8 mouse cellular contexts compared by ENCODE assay signal in genomic region chr2:109678090-109678409, GRCm38 (mm10). TPM values are rescaled to one million over a fixed set of nuclear protein-coding genes. Genes with fewer than 3 reads are reported as not detected.
A peak's percentile ranks its signal among the peaks of the same experiment; 100 is the strongest.
DNase-seq lines count a peak whose midpoint lies in the region; ATAC-seq lines count a peak whose summit lies in the region.

No protein-coding gene starts in this region.

- H3K4me3 ChIP-seq in lung, embryonic 15.5 days: peak overlapping the region; percentile 34
- H3K4me3 ChIP-seq in stomach, embryonic 16.5 days (replicated peaks; ENCODE audit: low read length): peak overlapping the region; percentile 46

- no peak overlapping the region for H3K27ac ChIP-seq in lung, embryonic 15.5 days
- no peak overlapping the region for H3K27ac ChIP-seq in stomach, embryonic 16.5 days (ENCODE audit: low read length)

- H3K4me2 ChIP-seq in lung, embryonic 15.5 days: peak overlapping the region; percentile 61
- peak overlapping the region; percentile 62 for H3K4me2 ChIP-seq in stomach, embryonic 16.5 days (ENCODE audit: low read depth, low read length)

- peak; percentile 60; the same call in 1 of the 2 replicates for ATAC-seq in lung, embryonic 15.5 days (ENCODE audit: borderline replicate concordance, extremely low read depth, low FRiP score, low TSS enrichment)
- peak; percentile 84; the same call in 1 of the 2 replicates for ATAC-seq in stomach, embryonic 16.5 days (ENCODE audit: insufficient read depth, low FRiP score)

- peaks cover 17% of the 10 kb centered on the region for H3K4me1 ChIP-seq in lung, embryonic 15.5 days
- H3K4me1 ChIP-seq in stomach, embryonic 16.5 days (ENCODE audit: control insufficient read depth, insufficient read depth, low read length): peaks cover 24% of the 10 kb centered on the region

- WGBS in lung, embryonic 15.5 days: under 1% methylated on average over 18 of the region's 18 CpGs
- WGBS in stomach, embryonic 16.5 days: under 1% methylated on average over 18 of the region's 18 CpGs

- no peak for DNase-seq in lung, postnatal 25 days (ENCODE audit: low spot score)
- DNase-seq in cerebellum, postnatal 36 days: peak; percentile 85 to 87
- peak; percentile 83 to 92 for DNase-seq in frontal cortex, postnatal 36 days (ENCODE audit: low spot score in 2 of 2)
- DNase-seq in layer of hippocampus, postnatal 36 days: peak; percentile 79 to 82
- DNase-seq in mesoderm, embryonic 11.5 days (ENCODE audit: low read depth, low spot score): peak; percentile 92
- no peak for DNase-seq in urinary bladder, adult 18-20 months (ENCODE audit: low spot score in 2 of 2)

- H3K9ac ChIP-seq in lung, embryonic 15.5 days: no peak overlapping the region
- no peak overlapping the region for H3K9ac ChIP-seq in stomach, embryonic 16.5 days (ENCODE audit: low read length)

- H3K36me3 ChIP-seq in lung, embryonic 15.5 days: no peaks in the 10 kb centered on the region
- no peaks in the 10 kb centered on the region for H3K36me3 ChIP-seq in stomach, embryonic 16.5 days (ENCODE audit: control insufficient read depth, insufficient read depth, low read length)

- peaks cover 64% of the 10 kb centered on the region for H3K27me3 ChIP-seq in lung, embryonic 15.5 days
- peaks cover 48% of the 10 kb centered on the region for H3K27me3 ChIP-seq in stomach, embryonic 16.5 days (ENCODE audit: control insufficient read depth, insufficient read depth, low read length)

- no peaks in the 10 kb centered on the region for H3K9me3 ChIP-seq in lung, embryonic 15.5 days
- H3K9me3 ChIP-seq in stomach, embryonic 16.5 days (replicated peaks; ENCODE audit: control insufficient read depth, low read length): no peaks in the 10 kb centered on the region

RNA-seq across cellular contexts. Expression of gene Bdnf, which starts 3.5 kb away (rescaled TPM):
- polyA plus RNA-seq in lung, embryonic 15.5 days (2015; fragmentation: Nextera tagmentation; extraction: Ambion mirVana): 0.62 and 0.67 TPM in 2 replicates
- 10 to 100 TPM; 30.8 to 34.2 TPM for total RNA-seq in layer of hippocampus, postnatal 36 days (2021)
- polyA plus RNA-seq in stomach, embryonic 16.5 days (2015; fragmentation: Nextera tagmentation; extraction: Ambion mirVana): 1.5 and 1.9 TPM in 2 replicates

Comparison
In these comparisons a context has a peak if more than half of its experiments do, and no peak if none do; other contexts are left out.
1. DNase-seq: peak in cerebellum, postnatal 36 days (2 of 2), frontal cortex, postnatal 36 days (2 of 2), layer of hippocampus, postnatal 36 days (2 of 2) and mesoderm, embryonic 11.5 days (single experiment); none in lung, postnatal 25 days (single experiment) and urinary bladder, adult 18-20 months (0 of 2).